Mouse (Mus musculus): ENCODE data around the gene Gm10644. TPM values are rescaled to one million over a fixed set of nuclear protein-coding genes. Genes with fewer than 3 reads are reported as not detected.
A peak's percentile ranks its signal among the peaks of the same experiment; 100 is the strongest.

Gene Gm10644
- polyA plus RNA-seq, 1 experiment from 2014 or later = 1.3 TPM

DNA sequence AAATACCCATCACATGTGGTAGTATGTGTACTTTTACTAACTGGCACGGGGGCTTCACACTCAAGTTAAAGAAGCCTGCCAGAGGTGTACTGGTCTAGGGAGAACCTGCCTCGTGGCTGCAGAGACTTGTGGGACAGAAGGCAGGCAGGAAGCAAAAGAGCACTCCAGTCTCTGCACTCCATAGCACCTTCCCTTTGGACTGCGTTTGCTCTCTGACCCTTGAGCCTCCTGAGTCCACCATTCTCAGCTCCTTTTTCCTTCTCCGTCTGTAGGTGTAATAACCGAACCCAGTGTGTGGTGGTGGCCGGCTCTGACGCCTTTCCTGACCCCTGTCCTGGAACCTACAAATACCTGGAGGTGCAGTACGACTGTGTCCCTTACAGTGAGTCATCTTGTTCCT is 32.3 kb downstream of the Gm10644 start:
- H3K4me3 ChIP-seq (replicated peaks; ENCODE audit: low read length) = no peak overlapping the region
- H3K4me1 ChIP-seq (replicated peaks; ENCODE audit: control insufficient read depth, insufficient read depth, low read length) = no peaks in the 10 kb centered on the region
- peaks cover 18% of the 10 kb centered on the region for H3K36me3 ChIP-seq (ENCODE audit: control insufficient read depth, insufficient read depth)
- H3K27ac ChIP-seq (ENCODE audit: low read length) = no peak overlapping the region
- ATAC-seq = no peak
- WGBS = 90% methylated on average over 8 of the region's 8 CpGs
- no peaks in the 10 kb centered on the region for H3K9me3 ChIP-seq (ENCODE audit: control insufficient read depth, low read length)
- H3K27me3 ChIP-seq (replicated peaks; ENCODE audit: control insufficient read depth, insufficient read depth, low read length) = no peaks in the 10 kb centered on the region
- H3K4me2 ChIP-seq (ENCODE audit: low read length) = no peak overlapping the region
- H3K9ac ChIP-seq (replicated peaks; ENCODE audit: low read depth, low read length) = no peak overlapping the region

DNA sequence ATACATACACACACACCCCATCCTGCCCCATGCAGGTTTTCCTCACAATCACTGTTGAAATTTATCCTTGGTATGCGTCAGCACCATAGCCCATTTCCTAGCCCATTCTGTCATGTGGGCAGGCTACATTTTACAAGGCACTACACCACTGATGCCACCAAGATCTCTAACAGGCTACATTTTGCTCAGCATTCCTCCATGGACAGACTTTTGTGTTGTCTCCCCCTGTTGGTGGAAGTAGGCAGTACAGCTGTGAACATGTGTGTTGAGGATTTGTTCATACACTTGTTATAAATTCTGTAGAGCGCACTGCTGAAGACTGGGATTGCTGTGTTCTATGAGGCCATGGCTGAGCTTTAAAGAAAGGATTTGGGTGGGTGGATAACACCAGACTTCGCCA is 33.4 kb downstream of the Gm10644 start:
- no peaks in the 10 kb centered on the region for H3K4me1 ChIP-seq (replicated peaks; ENCODE audit: control insufficient read depth, insufficient read depth, low read length)
- no peak overlapping the region for H3K9ac ChIP-seq (replicated peaks; ENCODE audit: low read depth, low read length)
- no peak overlapping the region for H3K4me3 ChIP-seq (replicated peaks; ENCODE audit: low read length)
- no peak overlapping the region for H3K27ac ChIP-seq (ENCODE audit: low read length)
- peaks cover 18% of the 10 kb centered on the region for H3K36me3 ChIP-seq (ENCODE audit: control insufficient read depth, insufficient read depth)
- no peaks in the 10 kb centered on the region for H3K9me3 ChIP-seq (ENCODE audit: control insufficient read depth, low read length)
- WGBS = 76% methylated on average over 3 of the region's 3 CpGs
- ATAC-seq = peak; percentile 43
- H3K27me3 ChIP-seq (replicated peaks; ENCODE audit: control insufficient read depth, insufficient read depth, low read length) = no peaks in the 10 kb centered on the region
- no peak overlapping the region for H3K4me2 ChIP-seq (ENCODE audit: low read length)

DNA sequence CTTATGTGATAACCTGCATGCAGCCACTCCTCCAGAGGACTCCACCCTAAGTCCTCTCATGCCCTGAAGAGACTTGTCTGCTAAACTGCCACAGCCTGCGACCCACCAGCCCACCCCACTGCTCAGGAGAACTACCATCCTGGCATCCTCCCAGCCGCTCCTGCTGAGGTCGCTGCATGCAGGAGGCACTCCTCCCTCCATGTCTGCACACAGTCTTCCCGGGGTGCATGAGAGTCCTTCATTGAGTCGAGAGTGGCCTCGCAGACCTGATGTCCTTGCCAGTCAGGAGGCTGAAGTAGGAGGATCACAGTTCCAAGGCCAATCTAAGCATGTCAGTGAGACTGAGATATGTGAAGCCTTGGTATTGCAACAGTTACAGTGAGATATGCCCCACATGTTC is 37.4 kb downstream of the Gm10644 start:
- H3K4me1 ChIP-seq (replicated peaks; ENCODE audit: control insufficient read depth, insufficient read depth, low read length) = peaks cover 22% of the 10 kb centered on the region
- H3K27me3 ChIP-seq (replicated peaks; ENCODE audit: control insufficient read depth, insufficient read depth, low read length) = no peaks in the 10 kb centered on the region
- no peak overlapping the region for H3K4me3 ChIP-seq (replicated peaks; ENCODE audit: low read length)
- peaks cover 5% of the 10 kb centered on the region for H3K36me3 ChIP-seq (ENCODE audit: control insufficient read depth, insufficient read depth)
- WGBS = 73% methylated on average over 6 of the region's 6 CpGs
- no peaks in the 10 kb centered on the region for H3K9me3 ChIP-seq (ENCODE audit: control insufficient read depth, low read length)
- no peak overlapping the region for H3K9ac ChIP-seq (replicated peaks; ENCODE audit: low read depth, low read length)
- no peak overlapping the region for H3K4me2 ChIP-seq (ENCODE audit: low read length)
- no peak overlapping the region for H3K27ac ChIP-seq (ENCODE audit: low read length)
- no peak for ATAC-seq

DNA sequence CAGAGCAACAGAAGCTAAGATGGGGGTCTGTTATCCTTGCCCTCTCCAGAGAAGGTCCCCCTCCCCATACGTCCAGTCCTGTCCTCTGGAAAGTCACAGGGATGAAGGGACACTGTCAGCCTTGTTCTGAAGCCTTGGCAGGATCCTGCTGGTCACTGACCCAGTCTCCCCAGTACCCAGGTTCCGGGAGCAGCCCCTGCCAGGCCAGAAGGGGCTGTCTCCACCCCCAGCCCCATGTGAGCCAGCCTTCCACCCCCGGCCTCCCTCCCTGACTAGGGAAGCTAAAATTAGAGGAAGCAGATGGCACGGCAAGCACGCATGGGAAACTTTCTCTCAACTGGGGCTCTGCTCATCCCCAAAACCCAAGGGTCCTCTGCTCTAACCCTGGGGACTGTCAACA is 39.0 kb downstream of the Gm10644 start:
- 59% methylated on average over 5 of the region's 5 CpGs for WGBS

DNA sequence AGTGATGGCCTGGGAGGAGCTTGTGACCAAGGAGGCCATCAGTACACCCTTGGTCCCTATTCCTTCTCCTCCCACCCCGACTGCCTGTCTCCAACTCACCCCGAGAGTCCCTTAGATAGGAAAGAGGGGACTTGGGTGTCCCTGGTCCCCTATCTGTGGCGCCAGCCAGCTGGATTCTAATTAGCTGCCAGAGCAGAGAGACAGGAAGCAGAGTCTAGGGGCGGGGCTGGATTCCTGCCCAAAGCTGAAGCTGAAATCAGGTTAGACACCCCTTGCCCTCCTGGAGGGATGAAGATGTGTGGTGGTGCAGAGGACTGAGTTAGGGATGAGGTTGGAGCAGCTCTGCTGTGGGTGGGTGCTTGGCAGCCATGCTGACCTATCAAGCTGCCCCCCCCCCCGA is 40.1 kb downstream of the Gm10644 start:
- Histone ChIP-seq H3K9ac (replicated peaks; ENCODE audit: low read depth, low read length) (no peak overlapping the region), H3K9me3 (ENCODE audit: control insufficient read depth, low read length) (no peaks in the 10 kb centered on the region), H3K27ac (ENCODE audit: low read length) (no peak overlapping the region), H3K4me3 (replicated peaks; ENCODE audit: low read length) (no peak overlapping the region), H3K4me2 (ENCODE audit: low read length) (no peak overlapping the region), H3K36me3 (ENCODE audit: control insufficient read depth, insufficient read depth) (no peaks in the 10 kb centered on the region), H3K27me3 (replicated peaks; ENCODE audit: control insufficient read depth, insufficient read depth, low read length) (no peaks in the 10 kb centered on the region), H3K4me1 (replicated peaks; ENCODE audit: control insufficient read depth, insufficient read depth, low read length) (peaks cover 22% of the 10 kb centered on the region)
- ATAC-seq = no peak; the same call in 1 of the 2 replicates
- WGBS = 61% methylated on average over 5 of the region's 5 CpGs

More for the DNA sequence above, 39.0 kb downstream of the Gm10644 start:
- Histone ChIP-seq H3K9ac (replicated peaks; ENCODE audit: low read depth, low read length) (no peak overlapping the region), H3K27ac (ENCODE audit: low read length) (peak overlapping the region; percentile 14; the same call in 1 of the 2 replicates), H3K9me3 (ENCODE audit: control insufficient read depth, low read length) (no peaks in the 10 kb centered on the region), H3K4me3 (replicated peaks; ENCODE audit: low read length) (no peak overlapping the region), H3K4me2 (ENCODE audit: low read length) (no peak overlapping the region), H3K27me3 (replicated peaks; ENCODE audit: control insufficient read depth, insufficient read depth, low read length) (no peaks in the 10 kb centered on the region), H3K36me3 (ENCODE audit: control insufficient read depth, insufficient read depth) (peaks cover under 1% of the 10 kb centered on the region), H3K4me1 (replicated peaks; ENCODE audit: control insufficient read depth, insufficient read depth, low read length) (peaks cover 22% of the 10 kb centered on the region)
- no peak for ATAC-seq

DNA sequence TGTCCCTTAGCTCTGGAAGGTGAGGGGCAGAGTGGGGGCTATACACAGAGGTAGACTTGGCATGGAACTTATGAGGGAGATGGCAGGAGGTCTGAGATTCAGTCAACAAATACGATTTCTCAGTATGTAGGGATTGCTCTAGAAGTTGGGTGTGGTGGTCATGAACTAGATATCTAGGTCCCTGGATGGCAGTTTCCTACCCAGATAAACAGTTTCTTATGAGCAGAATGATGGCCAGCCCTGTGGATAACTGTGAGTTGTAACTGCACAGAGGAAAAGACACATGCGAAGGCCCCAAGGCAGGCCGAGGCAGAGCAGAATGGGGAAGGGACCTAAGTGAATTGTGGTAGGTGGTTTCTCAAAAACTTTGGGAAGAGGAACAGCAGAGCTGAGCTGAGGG is 40.8 kb downstream of the Gm10644 start:
- H3K27ac ChIP-seq (ENCODE audit: low read length) = no peak overlapping the region
- no peak overlapping the region for H3K9ac ChIP-seq (replicated peaks; ENCODE audit: low read depth, low read length)
- no peak for ATAC-seq
- no peak overlapping the region for H3K4me2 ChIP-seq (ENCODE audit: low read length)
- H3K27me3 ChIP-seq (replicated peaks; ENCODE audit: control insufficient read depth, insufficient read depth, low read length) = no peaks in the 10 kb centered on the region
- H3K4me3 ChIP-seq (replicated peaks; ENCODE audit: low read length) = no peak overlapping the region
- H3K36me3 ChIP-seq (ENCODE audit: control insufficient read depth, insufficient read depth) = no peaks in the 10 kb centered on the region
- no peaks in the 10 kb centered on the region for H3K9me3 ChIP-seq (ENCODE audit: control insufficient read depth, low read length)
- 91% methylated on average over 3 of the region's 3 CpGs for WGBS
- peaks cover 24% of the 10 kb centered on the region for H3K4me1 ChIP-seq (replicated peaks; ENCODE audit: control insufficient read depth, insufficient read depth, low read length)

DNA sequence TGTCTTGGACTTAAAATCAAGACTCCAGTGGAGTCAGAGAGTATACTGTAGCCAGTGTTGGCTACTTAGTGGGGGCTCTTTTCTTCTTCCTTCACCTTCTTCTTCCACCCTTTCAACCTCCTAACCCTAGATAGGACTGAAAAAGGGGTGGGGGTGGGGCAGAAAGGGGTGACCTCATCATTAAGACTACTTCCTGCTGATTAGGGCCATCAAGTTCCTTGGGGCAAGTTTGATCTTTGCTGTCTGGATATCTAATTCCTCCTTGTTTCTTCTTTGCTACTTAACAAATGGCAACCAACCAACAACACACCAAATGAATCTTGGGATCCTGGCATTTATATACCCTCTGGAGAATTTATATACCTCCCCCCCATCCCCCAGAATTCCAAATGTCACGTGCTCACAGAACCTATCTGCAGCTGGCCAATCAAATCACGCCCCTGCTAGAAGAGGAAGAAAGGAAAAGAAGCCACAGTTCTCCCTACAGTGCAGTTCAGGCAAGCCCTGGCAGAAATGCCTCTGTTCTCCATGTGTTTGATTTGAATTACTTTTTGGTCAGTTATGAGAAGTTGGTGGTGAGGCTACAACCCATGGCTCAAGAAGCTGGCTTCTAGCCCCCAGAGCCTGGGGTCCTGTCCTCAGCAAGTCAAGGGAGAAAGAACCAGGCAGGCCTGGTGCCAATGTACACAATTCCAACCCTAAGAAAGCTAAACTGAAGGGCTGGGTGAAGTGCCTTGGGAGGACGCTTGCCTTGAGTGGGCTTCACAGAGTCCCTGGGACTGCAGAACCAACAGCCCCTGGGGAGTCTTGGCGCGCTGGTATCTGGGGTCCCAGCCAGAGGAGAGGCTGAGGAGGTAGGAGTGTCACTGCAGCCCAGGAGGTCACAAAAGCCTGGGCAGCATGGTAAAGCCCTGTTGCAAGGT is 42.9 kb downstream of the Gm10644 start:
- no peaks in the 10 kb centered on the region for H3K27me3 ChIP-seq (replicated peaks; ENCODE audit: control insufficient read depth, insufficient read depth, low read length)
- H3K4me1 ChIP-seq (replicated peaks; ENCODE audit: control insufficient read depth, insufficient read depth, low read length) = peaks cover 41% of the 10 kb centered on the region
- no peak overlapping the region for H3K4me2 ChIP-seq (ENCODE audit: low read length)
- no peak overlapping the region for H3K27ac ChIP-seq (ENCODE audit: low read length)
- 76% methylated on average over 5 of the region's 5 CpGs for WGBS
- H3K9me3 ChIP-seq (ENCODE audit: control insufficient read depth, low read length) = no peaks in the 10 kb centered on the region
- ATAC-seq = no peak
- no peak overlapping the region for H3K4me3 ChIP-seq (replicated peaks; ENCODE audit: low read length)
- H3K9ac ChIP-seq (replicated peaks; ENCODE audit: low read depth, low read length) = no peak overlapping the region
- no peaks in the 10 kb centered on the region for H3K36me3 ChIP-seq (ENCODE audit: control insufficient read depth, insufficient read depth)

DNA sequence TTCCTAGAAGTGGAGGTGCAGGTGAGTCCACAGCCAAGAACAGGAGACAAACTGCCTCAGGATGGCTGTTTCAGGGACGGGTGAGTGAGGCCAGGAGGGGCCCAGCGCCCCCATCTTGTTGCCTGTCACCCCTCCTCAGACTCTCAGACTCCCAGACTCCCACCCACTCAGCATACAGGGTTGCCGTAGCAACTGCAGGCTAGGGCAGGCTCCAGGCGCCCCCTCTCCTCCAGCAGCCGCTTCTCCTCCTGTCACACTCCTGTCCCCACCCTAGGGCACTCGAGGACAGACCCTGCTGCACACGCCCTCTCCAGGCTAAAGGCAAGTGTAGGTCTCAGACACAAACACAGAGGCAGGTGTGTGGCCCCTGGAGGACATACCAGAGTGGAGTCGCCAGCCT is 45.7 kb downstream of the Gm10644 start:
- WGBS = 41% methylated on average over 8 of the region's 8 CpGs
- Histone ChIP-seq H3K4me1 (replicated peaks; ENCODE audit: control insufficient read depth, insufficient read depth, low read length) (peaks cover 30% of the 10 kb centered on the region), H3K9ac (replicated peaks; ENCODE audit: low read depth, low read length) (no peak overlapping the region), H3K9me3 (ENCODE audit: control insufficient read depth, low read length) (no peaks in the 10 kb centered on the region), H3K4me2 (ENCODE audit: low read length) (no peak overlapping the region), H3K27ac (ENCODE audit: low read length) (no peak overlapping the region), H3K27me3 (replicated peaks; ENCODE audit: control insufficient read depth, insufficient read depth, low read length) (no peaks in the 10 kb centered on the region), H3K36me3 (ENCODE audit: control insufficient read depth, insufficient read depth) (no peaks in the 10 kb centered on the region), H3K4me3 (replicated peaks; ENCODE audit: low read length) (no peak overlapping the region)
- no peak for ATAC-seq

DNA sequence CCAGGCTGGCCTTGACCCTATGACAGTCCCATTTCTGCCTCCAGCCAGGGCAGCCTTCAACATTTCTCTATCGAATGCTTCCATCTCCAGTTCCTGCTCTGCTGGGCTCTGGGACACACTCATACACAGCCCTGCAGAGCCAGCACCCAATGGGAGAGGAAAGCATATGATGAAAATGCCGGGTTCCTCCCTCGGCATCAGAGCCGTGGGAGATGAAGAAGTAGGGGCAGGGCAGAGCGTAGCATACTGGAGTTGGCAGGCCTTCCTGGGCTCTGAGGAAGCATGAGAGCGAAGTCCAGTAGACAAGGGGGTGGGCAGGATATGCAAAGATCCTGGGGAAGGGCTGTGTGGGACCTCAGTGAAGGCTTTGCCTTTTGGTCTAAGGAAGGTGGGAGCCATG is 46.4 kb downstream of the Gm10644 start:
- Histone ChIP-seq H3K27me3 (replicated peaks; ENCODE audit: control insufficient read depth, insufficient read depth, low read length) (no peaks in the 10 kb centered on the region), H3K4me2 (ENCODE audit: low read length) (no peak overlapping the region), H3K9ac (replicated peaks; ENCODE audit: low read depth, low read length) (no peak overlapping the region), H3K36me3 (ENCODE audit: control insufficient read depth, insufficient read depth) (no peaks in the 10 kb centered on the region), H3K4me3 (replicated peaks; ENCODE audit: low read length) (no peak overlapping the region), H3K4me1 (replicated peaks; ENCODE audit: control insufficient read depth, insufficient read depth, low read length) (peaks cover 36% of the 10 kb centered on the region), H3K9me3 (ENCODE audit: control insufficient read depth, low read length) (no peaks in the 10 kb centered on the region), H3K27ac (ENCODE audit: low read length) (no peak overlapping the region)
- ATAC-seq = no peak
- WGBS = 82% methylated on average over 6 of the region's 6 CpGs

Measured in forebrain, embryonic 16.5 days (tissue).